Mouse (Mus musculus): ENCODE results near the gene Krt84.
A peak's percentile ranks its signal among the peaks of the same experiment; 100 is the strongest.
"Not testable (repeated sequence)": the region's sequence is repeated elsewhere in the genome, so short reads cannot be mapped to it uniquely, and the experiment has no call there.

The Krt84 gene

DNA sequence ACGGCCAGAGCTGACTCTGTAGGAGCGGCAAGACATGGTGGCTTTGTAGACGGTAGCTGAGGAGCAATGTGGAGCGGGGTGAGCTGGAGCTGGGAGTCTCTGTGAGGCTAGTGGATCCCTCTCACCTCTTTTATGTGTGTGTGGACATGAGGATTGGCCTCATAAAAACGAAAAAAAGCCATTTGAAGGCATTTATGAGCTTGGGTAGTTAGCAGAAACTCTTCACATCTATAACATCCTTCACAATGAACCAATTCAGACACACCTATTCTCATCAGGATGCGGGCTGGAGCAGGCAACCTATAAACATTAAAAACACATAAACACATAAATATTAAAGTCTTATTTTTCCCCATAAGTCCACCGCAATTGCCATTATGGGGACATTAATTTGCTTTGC lies at the start of gene Krt84:
TSS of gene Krt84 (minus strand) at position 101 of the 400 bp plus-strand sequence.
- DNase-seq (ENCODE audit: low spot score): no peak

GRCm38 (mm10) chr15:101581701-101582100 lies 49.1 kb upstream of the Krt84 start:
- no peak for DNase-seq (ENCODE audit: low spot score)

DNA sequence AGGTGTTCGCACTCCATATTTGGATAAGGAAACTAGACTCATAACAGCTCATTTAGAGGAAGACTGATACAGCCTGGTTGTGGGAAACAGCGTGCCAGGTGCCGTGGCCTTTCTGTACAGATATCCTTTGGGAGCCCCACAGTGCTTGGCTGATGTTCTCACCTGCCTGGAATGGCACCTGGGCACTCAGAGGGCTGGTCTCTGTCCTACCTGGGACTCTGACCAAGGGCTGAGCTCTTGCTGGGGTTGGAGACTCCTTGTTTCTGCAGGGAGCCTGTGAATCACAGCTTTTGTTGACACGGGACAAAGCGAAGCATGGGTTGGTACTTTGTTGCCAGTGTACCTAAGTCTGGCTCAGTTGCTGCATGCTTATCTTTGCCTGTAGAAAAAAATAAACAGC lies 42.9 kb upstream of the Krt84 start:
- peak; percentile 39 for DNase-seq (ENCODE audit: low spot score)

GRCm38 (mm10) chr15:101573796-101574345 lies 41.3 kb upstream of the Krt84 start, which contains the start of gene Krt75:
Gene Krt75, minus strand, starts transcription at chr15:101573904.
- no peak for DNase-seq (ENCODE audit: low spot score)

DNA sequence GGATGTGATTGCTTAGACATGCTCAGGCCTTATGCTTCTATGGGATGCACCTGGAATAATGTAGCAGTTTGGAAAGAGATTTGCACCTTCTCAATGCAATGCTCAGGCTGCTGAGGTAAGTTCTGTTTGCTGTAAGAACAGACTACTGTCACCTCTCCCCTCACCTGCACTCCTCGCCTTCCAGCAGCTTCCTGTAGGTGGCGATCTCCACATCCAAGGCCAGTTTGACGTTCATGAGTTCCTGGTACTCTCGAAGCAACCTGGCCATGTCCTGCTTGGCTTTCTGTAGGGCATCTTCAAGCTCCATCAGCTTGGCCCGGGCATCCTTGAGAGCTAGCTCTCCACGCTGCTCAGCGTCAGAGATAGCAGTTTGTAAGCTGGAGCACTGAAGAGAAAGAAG lies 35.2 kb upstream of the Krt84 start:
- no peak for DNase-seq (ENCODE audit: low spot score)

DNA sequence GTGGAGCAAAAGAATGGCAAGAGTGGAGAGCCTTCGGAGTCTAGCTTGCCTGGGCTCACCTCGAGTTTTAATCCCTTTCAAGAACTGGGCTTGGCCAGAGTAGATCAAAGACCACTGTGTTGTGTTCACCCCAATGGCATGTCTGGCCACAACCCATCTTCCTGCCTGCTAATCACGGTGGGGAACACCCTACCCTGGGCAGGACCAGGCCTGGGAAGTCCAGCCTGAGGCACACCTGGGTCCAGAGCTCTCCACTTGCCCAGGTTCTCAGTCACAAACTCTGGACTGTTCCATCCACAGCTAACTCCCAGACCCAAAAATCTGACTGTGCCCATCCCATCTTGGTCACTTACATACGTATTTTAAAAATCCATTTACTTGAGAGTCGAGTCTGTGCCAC lies 30.2 kb upstream of the Krt84 start, which contains the start of gene Krt90:
TSS of gene Krt90 (minus strand) at position 101 of the 400 bp plus-strand sequence.
- no peak for DNase-seq (ENCODE audit: low spot score)

DNA sequence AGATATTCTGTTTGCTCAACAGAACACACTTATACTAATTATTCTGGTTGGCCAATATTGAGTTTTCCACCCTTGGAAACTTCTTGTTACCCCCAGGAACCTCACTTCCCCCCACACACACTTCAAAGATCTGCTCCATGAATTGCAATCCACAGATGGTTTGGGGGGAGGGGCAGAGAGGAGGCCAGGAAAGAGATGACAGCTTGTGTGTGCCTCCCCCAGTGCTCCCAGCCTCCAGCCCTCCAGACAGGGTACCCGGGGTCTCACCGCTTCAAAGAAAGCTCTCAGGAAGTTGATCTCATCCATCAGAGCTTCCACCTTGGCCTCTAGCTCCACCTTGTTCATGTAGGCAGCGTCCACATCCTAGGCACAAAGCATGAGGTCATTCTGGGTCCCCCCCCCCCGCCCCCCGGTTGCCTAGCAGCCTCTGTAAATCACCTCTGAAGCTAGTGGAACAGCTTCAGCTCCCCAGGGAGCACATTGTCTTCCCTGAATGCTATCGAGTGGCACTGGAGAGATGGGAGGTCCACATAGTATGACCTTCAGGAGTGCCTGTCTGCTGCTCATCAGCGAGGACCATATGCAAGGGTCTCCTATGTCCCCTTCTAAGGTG lies 25.5 kb upstream of the Krt84 start:
- DNase-seq (ENCODE audit: low spot score): no peak

- DNase-seq (ENCODE audit: low spot score): peak; percentile 58
Measured at GRCm38 (mm10) chr15:101553169-101553568, 20.5 kb upstream of the Krt84 start.

DNA sequence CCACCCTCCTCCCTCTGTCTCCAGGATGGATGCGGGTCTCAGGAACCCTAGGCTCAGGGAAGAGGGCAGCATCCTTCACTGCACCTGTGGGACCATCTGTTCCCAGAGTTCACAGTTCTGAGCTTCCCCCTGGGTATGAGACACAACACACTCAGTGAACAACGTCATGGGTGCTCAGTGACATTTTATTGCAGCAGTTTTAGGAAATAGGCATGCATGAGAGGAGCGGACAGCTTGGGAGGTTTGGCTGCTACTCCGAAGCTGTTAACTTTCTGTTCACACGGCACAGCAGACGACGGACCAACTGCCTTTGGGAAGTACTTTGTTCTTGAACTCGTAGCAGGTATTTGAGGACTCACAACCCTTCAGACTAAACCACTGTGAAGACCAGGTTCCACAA lies 19.6 kb upstream of the Krt84 start:
- DNase-seq (ENCODE audit: low spot score): no peak

DNA sequence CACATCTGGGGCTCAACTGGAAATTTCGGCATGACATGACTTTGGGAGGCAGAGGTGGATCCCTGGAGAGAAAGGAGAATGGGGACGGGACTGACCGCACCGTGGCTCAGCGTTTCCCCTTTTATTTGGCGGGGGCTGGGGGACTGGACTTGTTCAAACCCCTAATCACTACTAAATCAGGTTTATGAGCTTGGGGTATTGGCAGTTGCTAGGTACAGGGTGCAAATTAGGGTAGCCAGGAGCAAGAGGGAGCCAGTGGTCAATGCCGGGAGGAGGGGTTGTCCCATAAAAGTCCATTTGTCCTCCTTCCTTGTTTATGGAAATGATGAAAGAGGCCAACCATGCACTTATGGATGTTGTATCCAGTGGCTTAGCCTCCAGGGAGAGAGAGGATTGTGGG lies 17.9 kb upstream of the Krt84 start, which contains the start of gene Krt82:
TSS of gene Krt82 (minus strand) at position 101 of the 400 bp plus-strand sequence.
- DNase-seq (ENCODE audit: low spot score): no peak

- DNase-seq (ENCODE audit: low spot score): no peak
Measured at GRCm38 (mm10) chr15:101544478-101544877, 11.9 kb upstream of the Krt84 start.

DNA sequence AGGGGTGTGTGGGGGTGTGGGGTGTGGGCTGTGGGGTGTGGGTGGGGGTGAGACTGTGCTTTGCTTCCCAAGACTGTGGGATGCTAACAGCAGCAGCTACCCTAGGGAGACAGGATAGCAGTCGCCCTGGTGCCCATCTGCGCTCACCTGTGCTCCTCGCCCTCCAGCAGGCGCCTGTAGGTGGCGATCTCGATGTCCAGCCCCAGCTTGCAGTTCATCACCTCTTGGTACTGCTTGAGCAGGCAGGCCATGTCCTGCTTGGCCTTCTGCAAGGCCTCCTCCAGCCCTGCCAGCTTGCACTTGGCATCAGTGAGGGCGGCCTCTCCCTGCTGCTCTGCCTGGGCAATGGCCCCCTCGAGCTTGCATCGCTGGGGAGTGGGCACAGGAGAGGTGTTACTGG lies 9.9 kb upstream of the Krt84 start:
- peak; percentile 50 for DNase-seq (ENCODE audit: low spot score)

- no peak for DNase-seq (ENCODE audit: low spot score)
Measured at GRCm38 (mm10) chr15:101538580-101538900, 5.9 kb upstream of the Krt84 start.

GRCm38 (mm10) chr15:101537864-101538579 lies 5.4 kb upstream of the Krt84 start:
- no peak for DNase-seq (ENCODE audit: low spot score)

DNA sequence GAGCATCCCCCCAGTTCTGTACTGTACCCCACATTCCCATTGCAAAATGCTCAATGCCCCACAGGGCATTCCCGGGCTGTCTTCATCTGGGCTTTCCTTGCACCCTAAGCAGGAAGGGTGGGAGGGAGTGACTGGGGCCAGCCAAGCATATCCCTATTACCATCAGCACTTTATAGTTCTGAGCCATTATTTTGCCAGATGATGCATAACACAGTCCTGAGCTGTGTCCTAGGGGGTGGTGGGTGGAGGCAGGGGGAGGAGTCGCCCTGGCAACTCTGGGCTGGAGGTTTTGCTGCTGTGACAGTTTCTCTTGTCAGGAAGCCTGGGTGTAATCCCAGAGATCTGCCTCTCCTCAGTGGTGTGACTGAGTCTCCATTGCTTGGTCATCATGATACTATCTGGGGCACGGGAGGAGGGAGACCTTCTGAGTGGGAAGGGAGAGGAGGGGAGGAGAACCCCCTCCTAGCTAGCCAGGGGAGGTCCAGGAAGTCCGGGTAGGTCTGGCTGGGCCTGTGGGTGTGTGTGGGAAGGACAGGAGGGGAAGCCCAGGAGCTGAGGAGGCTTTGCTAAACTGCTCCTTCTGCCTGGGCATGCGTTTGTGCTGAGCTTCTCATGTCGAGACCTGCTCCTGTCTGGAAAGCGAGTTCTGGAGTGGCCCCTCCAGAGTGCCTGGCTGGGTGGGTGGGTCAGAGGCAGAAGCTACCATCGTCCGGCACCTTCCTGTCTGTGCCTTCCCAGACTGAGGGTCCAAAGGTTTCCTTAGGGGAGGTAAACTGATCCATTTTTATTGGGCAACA lies 3.6 kb upstream of the Krt84 start:
- no peak for DNase-seq (ENCODE audit: low spot score)

GRCm38 (mm10) chr15:101522556-101523232 lies 9.9 kb downstream of the Krt84 start:
- no peak for DNase-seq (ENCODE audit: low spot score)

- DNase-seq (ENCODE audit: low spot score): peak; percentile 89
Measured at GRCm38 (mm10) chr15:101519792-101520191, 12.8 kb downstream of the Krt84 start.

DNA sequence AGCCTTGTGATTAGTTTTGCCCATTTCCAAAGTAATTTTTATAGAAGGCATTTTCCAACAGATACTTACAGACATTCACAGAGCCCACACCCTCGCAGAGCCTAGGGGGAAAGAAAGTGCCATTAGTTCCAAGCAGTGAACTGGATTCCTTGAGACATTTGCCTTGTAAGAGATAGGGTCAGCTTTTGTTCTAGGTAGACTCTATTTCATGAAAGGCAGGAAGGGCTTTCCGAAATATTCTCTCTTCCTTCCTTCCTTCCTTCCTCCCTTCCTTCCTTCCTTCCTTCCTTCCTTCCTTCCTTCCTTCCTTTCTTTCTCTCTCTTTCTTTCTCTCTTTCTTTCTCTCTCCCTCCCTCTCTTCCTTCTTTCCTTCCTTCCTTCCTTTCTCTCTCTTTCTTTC lies 15.5 kb downstream of the Krt84 start, which contains the start of gene Gm49425:
TSS of gene Gm49425 (minus strand) at position 101 of the 400 bp plus-strand sequence.
- not testable (repeated sequence) for DNase-seq (ENCODE audit: low spot score)

DNA sequence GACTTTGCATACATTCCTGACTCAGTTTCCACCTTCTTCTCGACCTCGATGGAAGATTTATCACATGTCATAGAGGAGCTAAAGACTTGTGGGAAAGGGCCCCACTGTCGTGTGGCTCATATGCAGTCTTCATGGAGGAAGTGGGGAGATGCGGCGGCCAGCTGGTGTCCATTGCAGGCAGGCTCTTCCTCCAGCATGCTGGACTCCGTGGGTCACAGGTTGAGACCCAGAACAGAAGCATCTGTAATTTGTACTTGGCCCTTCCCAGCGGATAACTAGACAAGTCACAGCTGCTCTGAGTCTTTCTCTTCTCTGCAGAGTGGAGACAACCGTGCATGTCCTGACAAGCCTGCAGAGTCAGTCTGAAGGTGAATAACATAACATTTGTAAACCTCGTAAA lies 24.4 kb downstream of the Krt84 start:
- DNase-seq (ENCODE audit: low spot score): no peak

DNA sequence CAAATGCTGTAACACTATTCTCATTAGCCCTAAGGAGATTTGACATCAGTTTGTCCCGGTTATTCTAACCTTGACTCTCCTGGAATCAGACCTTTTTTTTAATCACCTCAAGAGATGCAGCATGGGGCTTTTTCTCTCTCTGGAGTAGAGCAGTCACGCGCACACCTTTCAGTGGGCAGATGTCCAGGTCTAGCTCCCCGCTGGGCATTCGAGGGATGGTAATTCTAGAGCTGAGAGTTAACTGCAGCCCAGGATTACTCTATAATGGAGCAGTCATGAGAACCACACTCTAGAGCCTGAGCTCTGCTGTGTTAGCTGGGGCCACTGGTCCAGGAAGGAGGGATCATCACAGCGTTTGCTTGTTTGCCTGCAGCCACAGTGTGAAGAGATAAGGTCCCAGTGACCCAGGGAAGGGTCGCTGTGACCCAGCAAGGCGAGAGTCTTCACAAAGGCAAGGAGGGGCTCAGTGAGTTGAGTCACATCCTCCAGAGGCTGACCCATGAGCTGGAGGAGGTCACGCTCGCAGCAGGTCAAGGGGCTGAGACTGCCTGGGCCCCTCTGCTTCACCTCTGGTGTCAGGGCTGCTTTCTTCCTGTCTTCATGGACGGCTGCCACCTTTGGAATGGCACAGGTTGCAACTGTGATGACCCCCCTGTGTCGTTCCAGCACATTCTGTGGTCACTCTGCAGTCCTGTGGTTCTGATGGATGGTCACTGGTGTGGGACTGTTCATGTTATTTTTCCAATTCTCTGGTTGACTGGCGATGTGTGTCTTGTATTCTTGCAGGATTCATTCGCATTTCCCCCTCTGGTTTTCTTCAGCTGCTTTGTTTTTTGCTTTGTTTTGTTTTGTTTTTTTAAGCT lies 25.5 kb downstream of the Krt84 start:
- DNase-seq (ENCODE audit: low spot score): no peak

GRCm38 (mm10) chr15:101497181-101497580 lies 35.4 kb downstream of the Krt84 start:
- DNase-seq (ENCODE audit: low spot score): no peak
